In genomic region chr5:90661436-90661835, GRCm38 (mm10) we compare ENCODE assay signal across 9 mouse cellular contexts. TPM values are rescaled to one million over a fixed set of nuclear protein-coding genes. Genes with fewer than 3 reads are reported as not detected.
DNase-seq lines count a peak whose midpoint lies in the region; ATAC-seq and TF ChIP-seq lines count a peak whose summit lies in the region.
"Had no signal": no experiment of that assay in that cellular context is flagged by ENCODE, and none has a peak within 500 bp of the region (broad histone marks: within the 10 kb centered on the region; RNA-seq: fewer than 3 reads in every experiment).

No protein-coding gene starts in this region.

- H3K27me3 ChIP-seq in Patski = no peaks in the 10 kb centered on the region
- H3K27me3 ChIP-seq in midbrain, embryonic 11.5 days (ENCODE audit: control insufficient read depth, insufficient read depth, low read length) = no peaks in the 10 kb centered on the region

- CTCF ChIA-PET in Patski (lab: Charles Lee) = interaction anchor here (0.7 to 7.3 kb wide), 40 partner anchors 9 to 270 kb away, joined by 3 to 100 read pairs (median 6); partner anchors contain the start of genes Cxcl1, Cxcl15, Cxcl2 and Cxcl3

- H3K9me3 ChIP-seq in midbrain, embryonic 11.5 days (ENCODE audit: control insufficient read depth, low read length) = no peaks in the 10 kb centered on the region
- H3K9me3 ChIP-seq: embryonic facial prominence, embryonic 13.5 days had no signal

- H3K4me1 ChIP-seq in midbrain, embryonic 11.5 days (ENCODE audit: control insufficient read depth, insufficient read depth, low read length) = no peaks in the 10 kb centered on the region

- in situ Hi-C loops in Patski (cut with MboI; ENCODE audit: low pct_unique_long_range_greater_than_20kb) = no loop called here

- peak; percentile 76 for ATAC-seq in Patski
- ATAC-seq in hematopoietic stem cell, adult 5-6 weeks (replicated peaks in 1 of 2; ENCODE audit: insufficient read depth in 1 of 2, low FRiP score in 2 of 2, low TSS enrichment in 1 of 2, low read depth in 1 of 2, poor library complexity in 2 of 2, severe bottlenecking in 2 of 2) = peak; percentile 91
- peak; percentile 66 for ATAC-seq in midbrain, embryonic 11.5 days (ENCODE audit: low FRiP score)

- no peak overlapping the region for H3K4me2 ChIP-seq in midbrain, embryonic 11.5 days
- H3K4me2 ChIP-seq: embryonic facial prominence, embryonic 13.5 days had no signal

- peak; percentile 22 for DNase-seq in right cerebral cortex, adult 18-20 months
- no peak for DNase-seq in right cerebral cortex, postnatal 14 days
- DNase-seq in Patski (ENCODE audit: low read depth, low spot score) = no peak
- peak; percentile 39 for DNase-seq in embryo, embryonic 11.5 days (ENCODE audit: low read depth, low spot score)
- peak; percentile 41 to 53 for DNase-seq in layer of hippocampus, postnatal 14 days (ENCODE audit: low spot score in 2 of 2)
- DNase-seq in midbrain, embryonic 11.5 days (ENCODE audit: low spot score, missing footprints) = peak; percentile 94
- no peak for DNase-seq in MN1 (ENCODE audit: low spot score)

- POLR2A ChIA-PET in Patski (lab: Charles Lee) = interaction anchor here (1.6 kb wide), 1 partner anchor 97 kb away, joined by 7 read pairs; the partner anchor contains the start of gene Cxcl5

- H3K9ac ChIP-seq in midbrain, embryonic 11.5 days (ENCODE audit: low read length) = no peak overlapping the region
- H3K9ac ChIP-seq: embryonic facial prominence, embryonic 13.5 days had no signal

- H3K27ac ChIP-seq in midbrain, embryonic 11.5 days (ENCODE audit: low read depth, low read length) = no peak overlapping the region
- H3K27ac ChIP-seq: embryonic facial prominence, embryonic 13.5 days had no signal

- peak; percentile 83 for TF ChIP-seq CTCF in Patski (IDR thresholded peaks at IDR 0.05)

- no peaks in the 10 kb centered on the region for H3K36me3 ChIP-seq in midbrain, embryonic 11.5 days (ENCODE audit: control insufficient read depth, insufficient read depth, low read length)
- H3K36me3 ChIP-seq: embryonic facial prominence, embryonic 13.5 days had no signal

- 23% methylated on average over 9 of the region's 9 CpGs for WGBS in midbrain, embryonic 11.5 days

- no peak overlapping the region for H3K4me3 ChIP-seq in midbrain, embryonic 11.5 days (ENCODE audit: low read depth, low read length)
- H3K4me3 ChIP-seq: embryonic facial prominence, embryonic 13.5 days had no signal

RNA-seq across cellular contexts. Expression of gene Rassf6, which starts 21.0 kb away (rescaled TPM):
- 3.9 TPM for polyA plus RNA-seq in Patski (2021)
- total RNA-seq in hematopoietic stem cell, adult 5-6 weeks (2017) = 2.0 and 5.3 TPM in 2 replicates
- under 1 TPM; 0.32 to 0.52 TPM for total RNA-seq in layer of hippocampus, postnatal 14 days (2021)
- 0.27 and 0.34 TPM in 2 replicates for polyA plus RNA-seq in midbrain, embryonic 11.5 days (2014; fragmentation: Nextera tagmentation; extraction: Ambion mirVana)

Comparison
In these comparisons a context has a peak if more than half of its experiments do, and no peak if none do; other contexts are left out.
1. DNase-seq: peak in right cerebral cortex, adult 18-20 months (single experiment), embryo, embryonic 11.5 days (single experiment), layer of hippocampus, postnatal 14 days (2 of 2) and midbrain, embryonic 11.5 days (single experiment); none in right cerebral cortex, postnatal 14 days (single experiment), Patski (single experiment) and MN1 (single experiment).
2. Peak in every context shown above with its lines, with median percentiles within 50 percentile points of each other: ATAC-seq.